Mouse (Mus musculus): ENCODE measurements around the gene Mpped1.

Gene Mpped1

GRCm38 (mm10) chr15:83883821-83884220, 104.6 kb downstream of the Mpped1 start:
- DNase-seq (ENCODE audit: low read depth, low spot score) = no peak

- no peak for DNase-seq (ENCODE audit: low read depth, low spot score)
These were observed 105.0 kb downstream of the Mpped1 start for GRCm38 (mm10) chr15:83884291-83884690.

- DNase-seq (ENCODE audit: low read depth, low spot score) = no peak
These were observed 113.6 kb downstream of the Mpped1 start for GRCm38 (mm10) chr15:83892871-83893270.

GRCm38 (mm10) chr15:83894261-83894660, 115.0 kb downstream of the Mpped1 start:
- no peak for DNase-seq (ENCODE audit: low read depth, low spot score)

GRCm38 (mm10) chr15:83896011-83896410, 116.7 kb downstream of the Mpped1 start:
- no peak for DNase-seq (ENCODE audit: low read depth, low spot score)

DNA sequence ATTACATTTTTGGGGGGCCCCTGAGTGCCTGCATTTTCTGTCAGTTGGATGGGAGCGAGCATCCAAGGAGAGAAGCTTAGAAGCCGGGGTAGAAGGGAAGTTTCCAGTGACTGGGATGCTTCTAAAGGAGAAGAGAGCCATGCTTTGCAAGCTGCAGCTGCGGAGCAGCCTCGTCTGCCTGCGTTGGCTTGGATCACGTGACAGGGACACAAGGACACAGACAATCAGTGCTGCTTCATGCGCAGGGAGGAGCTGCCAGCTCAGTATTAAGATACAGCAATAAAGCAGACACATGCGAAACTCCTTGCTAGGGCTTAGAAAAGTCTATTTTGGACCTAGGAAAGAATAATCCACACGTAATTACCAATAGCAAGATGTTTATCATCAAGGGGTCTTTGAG, 118.0 kb downstream of the Mpped1 start:
- DNase-seq (ENCODE audit: low read depth, low spot score) = no peak

- DNase-seq (ENCODE audit: low read depth, low spot score) = no peak
These were observed 127.2 kb downstream of the Mpped1 start for GRCm38 (mm10) chr15:83906472-83906871.
